Mouse (Mus musculus): ENCODE results near the gene Prss40.

GRCm38 (mm10) chr1:34502991-34503390, 57.8 kb downstream of the Prss40 start:
- TF ChIP-seq CTCF (IDR thresholded peaks at IDR 0.05; ENCODE audit: borderline replicate concordance, insufficient read depth, low read depth, low read length) (no peak), POLR2A (IDR thresholded peaks at IDR 0.05; ENCODE audit: borderline replicate concordance, insufficient read depth, low read length) (no peak)

Data from cerebellum, adult 2 months (tissue).